Mouse (Mus musculus) frontal cortex, postnatal 10 days (tissue): ENCODE data around the gene Xirp1.

Experiments
- DNase-seq, 2 experiments: peaks; one replicate each; pipeline ENCODE4 v3.0.0; 2022; ENCODE audit warnings: low spot score in 2 of 2, mixed read lengths in 1 of 2

Xirp1 gene

DNA sequence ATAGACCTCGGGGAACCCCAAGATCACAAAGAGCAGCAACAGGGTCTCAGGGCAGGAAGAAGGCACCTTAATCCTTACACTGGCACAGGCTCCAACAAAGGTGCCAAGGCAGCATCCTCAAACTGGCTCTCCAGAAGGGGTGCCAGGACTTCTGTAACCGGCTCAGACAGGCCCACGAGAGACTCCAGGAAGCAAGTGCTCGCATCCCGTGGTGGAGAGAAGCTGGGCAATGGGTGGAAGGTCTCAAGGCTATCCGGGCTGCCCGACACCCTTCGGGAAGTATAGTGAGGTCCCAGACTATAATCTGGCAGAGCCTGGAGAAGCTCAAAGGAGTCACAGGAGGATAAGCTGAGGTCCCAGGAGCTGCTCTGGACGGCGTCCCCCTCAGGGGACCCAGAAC, 51.2 kb downstream of the Xirp1 start:
- no peak for DNase-seq

DNA sequence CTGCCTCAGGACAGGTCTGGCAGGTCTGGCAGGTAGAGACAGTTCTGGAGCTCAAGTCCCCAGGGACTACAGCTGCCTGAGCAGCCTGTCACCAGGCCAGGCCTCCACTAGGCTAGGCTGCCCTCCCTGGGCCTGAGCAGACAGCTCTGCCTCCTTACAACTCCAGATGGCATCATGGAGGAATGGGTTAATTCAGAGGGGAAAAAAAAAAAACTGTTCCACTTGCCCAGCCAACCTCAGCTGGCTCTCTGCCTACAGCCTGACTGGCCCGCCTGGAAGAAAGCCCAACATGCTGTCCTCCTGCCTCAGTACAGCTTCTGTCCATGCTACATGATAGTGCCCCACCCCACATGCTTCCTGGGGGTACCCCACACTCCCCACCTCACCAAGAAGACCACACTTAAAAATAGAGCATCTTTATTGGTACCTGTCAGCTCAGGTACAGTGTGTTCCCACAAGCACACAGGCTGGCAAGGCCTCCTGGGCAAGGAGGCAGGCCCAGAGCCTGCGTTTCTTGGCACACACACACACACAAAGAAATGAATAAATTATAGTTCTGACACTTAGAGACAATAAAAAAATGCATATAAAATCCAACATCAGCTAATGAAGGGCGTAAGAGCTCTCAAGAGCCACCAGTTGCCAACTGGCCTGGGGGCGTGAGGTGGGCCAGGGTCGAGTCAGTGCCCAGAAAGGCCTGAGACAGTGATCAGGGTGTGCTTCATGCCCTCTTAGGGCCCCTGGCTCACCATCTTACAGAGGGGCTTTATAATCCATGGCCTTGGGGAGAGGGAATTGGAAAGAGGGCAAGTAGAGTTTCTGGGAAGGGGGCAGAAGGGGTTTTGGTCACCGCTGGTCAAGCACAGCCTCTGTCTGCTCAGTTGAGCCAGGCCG, 52.4 kb downstream of the Xirp1 start:
- DNase-seq = peak in 1 of 2 experiments; percentile 60

DNA sequence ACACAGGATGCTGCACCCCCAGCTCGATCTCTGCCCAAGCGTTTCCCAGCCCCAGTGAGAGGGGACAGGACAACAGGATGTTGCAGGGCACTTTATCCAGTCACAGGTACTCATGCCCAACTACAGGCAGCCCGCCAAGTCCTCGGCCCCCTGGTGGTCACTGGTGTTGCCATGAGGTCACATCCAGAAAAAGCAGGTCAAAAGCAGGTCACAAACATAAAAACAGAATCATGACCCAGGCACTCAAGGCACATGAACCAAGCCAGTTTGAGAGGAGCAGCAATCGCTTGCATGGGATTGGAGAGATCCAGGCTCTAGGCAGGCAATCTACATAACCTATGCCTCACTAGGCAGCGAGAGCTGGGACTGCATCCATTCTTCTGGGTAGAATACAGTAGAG, 53.2 kb downstream of the Xirp1 start:
- peak in 1 of 2 experiments; percentile 37 for DNase-seq

DNA sequence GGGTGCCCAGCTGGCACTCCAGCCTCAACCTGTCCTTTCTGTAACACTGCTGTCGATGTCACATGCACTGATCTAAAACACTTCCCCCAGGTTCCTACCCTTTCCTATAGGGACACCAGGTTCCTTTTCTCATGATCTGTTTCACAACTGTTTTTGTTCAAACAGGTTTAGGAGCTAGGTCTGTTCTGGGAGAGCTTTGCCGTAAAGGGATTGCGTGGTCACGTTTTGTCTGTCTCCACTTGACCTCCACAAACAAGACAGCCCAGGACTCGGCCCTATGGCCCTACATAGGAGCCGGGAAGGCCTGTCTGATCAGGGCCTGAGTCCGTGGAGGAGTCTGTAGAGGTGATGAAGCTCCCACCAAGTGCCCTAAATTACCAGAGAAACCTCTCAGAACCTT, 53.6 kb downstream of the Xirp1 start:
- DNase-seq = no peak

DNA sequence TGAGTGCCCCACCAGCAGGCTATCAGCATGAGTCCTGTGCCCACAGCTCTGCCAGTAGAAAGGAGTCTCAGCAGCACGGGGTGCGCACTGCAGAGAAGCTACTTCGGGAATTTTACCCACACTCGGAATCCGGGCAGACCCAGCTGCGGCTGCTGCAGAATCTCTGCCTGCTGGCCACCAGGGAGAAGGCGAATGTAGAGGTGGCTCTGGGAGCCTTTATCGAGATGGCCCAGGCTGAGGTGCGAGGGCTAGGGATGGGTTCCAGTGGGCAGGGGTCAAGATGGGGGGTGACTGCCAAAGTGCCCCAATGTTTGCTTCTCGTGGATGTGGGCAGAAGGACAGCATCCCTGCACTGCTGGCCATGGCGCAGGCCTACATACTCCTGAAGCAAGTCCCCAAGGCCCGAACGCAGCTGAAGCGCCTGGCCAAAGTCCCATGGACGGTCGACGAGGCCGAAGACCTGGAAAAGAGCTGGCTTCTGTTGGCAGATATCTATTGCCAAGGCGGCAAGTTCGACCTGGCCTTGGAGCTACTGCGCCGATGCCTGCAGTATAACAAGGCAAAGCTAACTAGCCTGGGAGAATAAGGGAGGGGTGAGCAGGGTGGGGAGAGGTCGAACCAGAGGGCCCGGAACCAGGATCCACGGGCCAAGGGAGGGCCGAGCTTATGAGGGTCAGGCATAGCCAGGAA, 57.0 kb downstream of the Xirp1 start:
- DNase-seq = no peak

DNA sequence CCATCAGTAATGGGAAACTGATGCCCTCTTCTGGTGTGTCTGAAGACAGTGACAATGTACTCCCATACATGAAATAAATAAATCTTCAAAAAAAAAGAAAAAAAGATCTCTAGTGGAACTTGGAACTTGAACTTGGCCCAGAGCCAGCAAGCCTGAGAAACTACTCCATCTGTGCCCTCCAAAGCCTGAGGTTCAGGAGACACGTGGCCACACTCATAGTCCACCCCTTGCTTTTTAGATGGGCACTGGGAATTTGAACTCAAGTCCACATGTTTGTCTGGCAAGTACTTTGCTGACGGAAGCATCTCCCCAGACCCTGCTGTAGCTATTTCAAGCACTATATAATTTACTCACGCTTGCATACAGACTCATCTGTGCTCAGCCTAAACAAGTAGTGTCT, 58.2 kb downstream of the Xirp1 start:
- DNase-seq = no peak

DNA sequence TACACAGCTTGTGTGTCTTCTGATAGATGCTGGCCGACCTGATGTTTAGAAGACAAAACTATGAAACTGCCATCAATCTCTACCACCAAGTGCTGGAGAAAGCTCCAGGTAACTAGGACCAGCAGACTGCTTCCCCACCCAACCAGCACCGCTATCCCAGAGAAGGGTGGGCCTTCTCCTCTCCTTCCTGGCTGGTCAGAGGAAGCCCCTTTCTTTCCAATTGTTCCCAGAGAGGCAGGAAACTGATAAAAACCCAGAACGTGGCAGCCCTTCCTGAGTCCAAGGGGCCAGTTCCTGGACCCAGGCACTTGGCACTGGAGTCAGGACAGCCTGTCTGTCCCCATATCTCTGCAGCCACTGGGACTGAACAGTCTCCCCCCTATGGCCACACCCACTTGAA, 59.2 kb downstream of the Xirp1 start:
- no peak for DNase-seq
